18 mouse cellular contexts compared by ENCODE assay signal in genomic region chr2:71605606-71606005, GRCm38 (mm10). TPM values are rescaled to one million over a fixed set of nuclear protein-coding genes. Genes with fewer than 3 reads are reported as not detected.
"Had no signal": no experiment of that assay in that cellular context is flagged by ENCODE, and none has a peak within 500 bp of the region (broad histone marks: within the 10 kb centered on the region; RNA-seq: fewer than 3 reads in every experiment).

No protein-coding gene starts in this region.

- DNase-seq: cerebellum, postnatal 10 days; cerebellum, postnatal 14 days; cerebellum, postnatal 25 days; cerebellum, postnatal 36 days; embryo, embryonic 11 days; forebrain, postnatal 0 days; gastrocnemius, adult 2 months; gastrocnemius, postnatal 10 days; gastrocnemius, postnatal 14 days; gastrocnemius, postnatal 25 days; gastrocnemius, postnatal 36 days; heart, adult 18-20 months; heart, adult 2 months had no signal

RNA-seq across cellular contexts. Expression of gene Dlx2, which starts 59.1 kb away (rescaled TPM):
- total RNA-seq: common myeloid progenitor, adult 5-6 weeks; gastrocnemius, adult 18-20 months; gastrocnemius, adult 2 months; gastrocnemius, adult 8-10 months; gastrocnemius, postnatal 25 days; gastrocnemius, postnatal 36 days; granulocyte monocyte progenitor cell, adult 5-6 weeks; heart, adult 18-20 months; heart, adult 2 months; heart, adult 8-10 months had no signal
